Comparison of ENCODE assay signal across 9 mouse cellular contexts in genomic region chr2:52038558-52038957, GRCm38 (mm10). TPM values are rescaled to one million over a fixed set of nuclear protein-coding genes. Genes with fewer than 3 reads are reported as not detected.
DNase-seq lines count a peak whose midpoint lies in the region; ATAC-seq and TF ChIP-seq lines count a peak whose summit lies in the region.
"Had no signal": no experiment of that assay in that cellular context is flagged by ENCODE, and none has a peak within 500 bp of the region (broad histone marks: within the 10 kb centered on the region; RNA-seq: fewer than 3 reads in every experiment).

No protein-coding gene starts in this region.

- no peaks in the 10 kb centered on the region for H3K9me3 ChIP-seq in lung, embryonic 15.5 days
- no peaks in the 10 kb centered on the region for H3K9me3 ChIP-seq in forebrain, embryonic 12.5 days
- no peaks in the 10 kb centered on the region for H3K9me3 ChIP-seq in limb, embryonic 11.5 days (ENCODE audit: control insufficient read depth, low read length)
- no peaks in the 10 kb centered on the region for H3K9me3 ChIP-seq in stomach, embryonic 14.5 days (ENCODE audit: control insufficient read depth, low read depth, low read length)
- no peaks in the 10 kb centered on the region for H3K9me3 ChIP-seq in liver, embryonic 11.5 days (ENCODE audit: control insufficient read depth, low read length)

- H3K9ac ChIP-seq in lung, embryonic 15.5 days = no peak overlapping the region
- no peak overlapping the region for H3K9ac ChIP-seq in forebrain, embryonic 12.5 days
- H3K9ac ChIP-seq in limb, embryonic 11.5 days (ENCODE audit: low read length) = peak overlapping the region; percentile 69
- H3K9ac ChIP-seq in stomach, embryonic 14.5 days (replicated peaks; ENCODE audit: low read depth, low read length) = no peak overlapping the region
- no peak overlapping the region for H3K9ac ChIP-seq in liver, embryonic 11.5 days (ENCODE audit: low read depth, low read length)

- TF ChIP-seq POLR2A in lung, adult 2 months (IDR thresholded peaks at IDR 0.05; ENCODE audit: borderline replicate concordance, extremely low read depth, low read depth, low read length) = no peak

- no peak overlapping the region for H3K27ac ChIP-seq in lung, embryonic 15.5 days
- no peak overlapping the region for H3K27ac ChIP-seq in forebrain, embryonic 12.5 days
- H3K27ac ChIP-seq in limb, embryonic 11.5 days (replicated peaks; ENCODE audit: low read depth, low read length) = peak overlapping the region; percentile 36
- no peak overlapping the region for H3K27ac ChIP-seq in stomach, embryonic 14.5 days (ENCODE audit: low read length)
- H3K27ac ChIP-seq in liver, embryonic 11.5 days (ENCODE audit: low read depth, low read length) = no peak overlapping the region

- TF ChIP-seq CTCF in lung, adult 2 months (IDR thresholded peaks at IDR 0.05; ENCODE audit: insufficient read depth, low read length) = no peak

- DNase-seq in lung, adult 2 months = no peak
- DNase-seq in limb, embryonic 11.5 days (ENCODE audit: low spot score) = peak; percentile 53
- DNase-seq in gastrocnemius, postnatal 36 days = no peak
- no peak for DNase-seq in liver, embryonic 11.5 days (ENCODE audit: low spot score)

- no peak for ATAC-seq in lung, embryonic 15.5 days (ENCODE audit: borderline replicate concordance, extremely low read depth, low FRiP score, low TSS enrichment)
- ATAC-seq in forebrain, embryonic 12.5 days (ENCODE audit: low FRiP score) = no peak
- ATAC-seq in limb, embryonic 11.5 days (ENCODE audit: insufficient number of reproducible peaks, low FRiP score, low TSS enrichment, low read depth) = no peak
- no peak for ATAC-seq in stomach, embryonic 14.5 days (ENCODE audit: insufficient number of reproducible peaks, insufficient read depth, low FRiP score, low read depth)
- ATAC-seq in liver, embryonic 11.5 days (replicated peaks; ENCODE audit: low FRiP score) = no peak
- no peak for ATAC-seq in CD4-positive, CD25-positive, alpha-beta regulatory T cell, adult 4 months

- no peaks in the 10 kb centered on the region for H3K27me3 ChIP-seq in lung, embryonic 15.5 days
- no peaks in the 10 kb centered on the region for H3K27me3 ChIP-seq in forebrain, embryonic 12.5 days
- no peaks in the 10 kb centered on the region for H3K27me3 ChIP-seq in limb, embryonic 11.5 days (ENCODE audit: control insufficient read depth, insufficient read depth, low read length)
- H3K27me3 ChIP-seq in stomach, embryonic 14.5 days (ENCODE audit: control insufficient read depth, insufficient read depth, low read length) = no peaks in the 10 kb centered on the region
- H3K27me3 ChIP-seq in liver, embryonic 11.5 days (replicated peaks; ENCODE audit: control insufficient read depth, insufficient read depth, low read length) = peaks cover 3% of the 10 kb centered on the region

- no peaks in the 10 kb centered on the region for H3K36me3 ChIP-seq in lung, embryonic 15.5 days
- no peaks in the 10 kb centered on the region for H3K36me3 ChIP-seq in forebrain, embryonic 12.5 days (replicated peaks)
- H3K36me3 ChIP-seq in limb, embryonic 11.5 days (ENCODE audit: control insufficient read depth, insufficient read depth, low read length) = no peaks in the 10 kb centered on the region
- no peaks in the 10 kb centered on the region for H3K36me3 ChIP-seq in stomach, embryonic 14.5 days (ENCODE audit: control insufficient read depth, insufficient read depth, low read length)
- H3K36me3 ChIP-seq in liver, embryonic 11.5 days (ENCODE audit: control insufficient read depth, insufficient read depth, low read length) = no peaks in the 10 kb centered on the region

- 56% methylated on average over 5 of the region's 5 CpGs for WGBS in lung, embryonic 15.5 days
- WGBS in lung, adult 2 months = 69% methylated on average over 5 of the region's 5 CpGs
- WGBS in forebrain, embryonic 12.5 days = 27% methylated on average over 5 of the region's 5 CpGs
- 25% methylated on average over 5 of the region's 5 CpGs for WGBS in limb, embryonic 11.5 days
- WGBS in stomach, embryonic 14.5 days = 54% methylated on average over 5 of the region's 5 CpGs
- WGBS in liver, embryonic 11.5 days = 64% methylated on average over 5 of the region's 5 CpGs

- 0 out of 2 replicates have a peak, but pooled peaks cover 2% of the 10 kb centered on the region for H3K4me1 ChIP-seq in lung, embryonic 15.5 days
- peaks cover 4% of the 10 kb centered on the region for H3K4me1 ChIP-seq in lung, adult 2 months (ENCODE audit: control insufficient read depth, insufficient read depth, low read length)
- peaks cover 13% of the 10 kb centered on the region for H3K4me1 ChIP-seq in forebrain, embryonic 12.5 days
- peaks cover 3% of the 10 kb centered on the region for H3K4me1 ChIP-seq in limb, embryonic 11.5 days (ENCODE audit: control insufficient read depth, insufficient read depth, low read length)
- no peaks in the 10 kb centered on the region for H3K4me1 ChIP-seq in stomach, embryonic 14.5 days (ENCODE audit: control insufficient read depth, insufficient read depth, low read length)
- no peaks in the 10 kb centered on the region for H3K4me1 ChIP-seq in liver, embryonic 11.5 days (replicated peaks; ENCODE audit: control insufficient read depth, insufficient read depth, low read length)

- peak overlapping the region; percentile 42; the same call in 1 of the 2 replicates for H3K4me3 ChIP-seq in lung, embryonic 15.5 days
- H3K4me3 ChIP-seq in lung, adult 2 months (replicated peaks; ENCODE audit: extremely low read depth, low read depth, low read length) = no peak overlapping the region
- H3K4me3 ChIP-seq in forebrain, embryonic 12.5 days (replicated peaks) = peak overlapping the region; percentile 50
- peak overlapping the region; percentile 43 for H3K4me3 ChIP-seq in limb, embryonic 11.5 days (ENCODE audit: low read depth, low read length)
- peak overlapping the region; percentile 39; the same call in 1 of the 2 replicates for H3K4me3 ChIP-seq in stomach, embryonic 14.5 days (ENCODE audit: low read depth, low read length)
- H3K4me3 ChIP-seq in liver, embryonic 11.5 days (ENCODE audit: low read depth, low read length) = no peak overlapping the region

- H3K4me2 ChIP-seq in lung, embryonic 15.5 days = peak overlapping the region; percentile 53
- peak overlapping the region; percentile 63 for H3K4me2 ChIP-seq in forebrain, embryonic 12.5 days
- peak overlapping the region; percentile 61 for H3K4me2 ChIP-seq in limb, embryonic 11.5 days (ENCODE audit: low read depth, severe bottlenecking)
- peak overlapping the region; percentile 48; the same call in 1 of the 2 replicates for H3K4me2 ChIP-seq in stomach, embryonic 14.5 days (replicated peaks; ENCODE audit: low read depth, low read length)
- H3K4me2 ChIP-seq in liver, embryonic 11.5 days = no peak overlapping the region

- intact Hi-C loops in gastrocnemius, postnatal 36 days (cut with DNase I) = no loop called here

RNA-seq across cellular contexts. Expression of gene Tnfaip6, which starts 0.7 kb away (rescaled TPM):
- 6.5 and 6.6 TPM in 2 replicates for polyA plus RNA-seq in lung, embryonic 15.5 days (2015; fragmentation: Nextera tagmentation; extraction: Ambion mirVana)
- 0.26 and 0.47 TPM in 2 replicates for polyA plus RNA-seq in lung, adult 2 months (2012; rRNA removed)
- 22.9 and 25.9 TPM in 2 replicates for polyA plus RNA-seq in forebrain, embryonic 12.5 days (2016; fragmentation: Nextera tagmentation; extraction: Ambion mirVana)
- polyA plus RNA-seq in limb, embryonic 11.5 days (2014; fragmentation: Nextera tagmentation; extraction: Ambion mirVana) = 46.3 and 46.9 TPM in 2 replicates
- polyA plus RNA-seq in stomach, embryonic 14.5 days (2014; fragmentation: Nextera tagmentation; extraction: Ambion mirVana) = 3.6 and 3.7 TPM in 2 replicates
- 1 to 10 TPM in 1 of 2 experiments, under 1 TPM in 1; 0.86 to 1.1 TPM for total RNA-seq in gastrocnemius, postnatal 36 days (2021)
- polyA plus RNA-seq in liver, embryonic 11.5 days (2014; fragmentation: Nextera tagmentation; extraction: Ambion mirVana) = 1.8 and 1.9 TPM in 2 replicates
- polyA plus RNA-seq in CD4-positive, CD25-positive, alpha-beta regulatory T cell, adult 4 months (2017; shearing (Covaris generic)) = not detected
- total RNA-seq: common myeloid progenitor, adult 5-6 weeks had no signal

RNA-seq across cellular contexts. Expression of gene Rif1, which starts 34.1 kb away (rescaled TPM):
- 39.4 and 39.5 TPM in 2 replicates for polyA plus RNA-seq in lung, embryonic 15.5 days (2015; fragmentation: Nextera tagmentation; extraction: Ambion mirVana)
- polyA plus RNA-seq in lung, adult 2 months (2012; rRNA removed) = 1.5 and 2.1 TPM in 2 replicates
- 53.0 and 56.1 TPM in 2 replicates for polyA plus RNA-seq in forebrain, embryonic 12.5 days (2016; fragmentation: Nextera tagmentation; extraction: Ambion mirVana)
- 60.0 and 65.2 TPM in 2 replicates for polyA plus RNA-seq in limb, embryonic 11.5 days (2014; fragmentation: Nextera tagmentation; extraction: Ambion mirVana)
- polyA plus RNA-seq in stomach, embryonic 14.5 days (2014; fragmentation: Nextera tagmentation; extraction: Ambion mirVana) = 41.7 and 44.6 TPM in 2 replicates
- total RNA-seq in gastrocnemius, postnatal 36 days (2021) = 10 to 100 TPM in 1 of 2 experiments, 1 to 10 TPM in 1; 6.7 to 10.9 TPM
- 41.5 and 44.9 TPM in 2 replicates for polyA plus RNA-seq in liver, embryonic 11.5 days (2014; fragmentation: Nextera tagmentation; extraction: Ambion mirVana)
- 10 to 100 TPM; 26.0 to 31.3 TPM for polyA plus RNA-seq in CD4-positive, CD25-positive, alpha-beta regulatory T cell, adult 4 months (2017; shearing (Covaris generic))

Comparison
In these comparisons a context has a peak if more than half of its experiments do, and no peak if none do; other contexts are left out.
1. H3K4me3 ChIP-seq: peak in lung, embryonic 15.5 days (single experiment), forebrain, embryonic 12.5 days (single experiment), limb, embryonic 11.5 days (single experiment) and stomach, embryonic 14.5 days (single experiment); none in lung, adult 2 months (single experiment) and liver, embryonic 11.5 days (single experiment).